Mouse (Mus musculus): ENCODE results near the gene Fat3. TPM values are rescaled to one million over a fixed set of nuclear protein-coding genes. Genes with fewer than 3 reads are reported as not detected.

Gene Fat3
- polyA plus RNA-seq, 1 experiment from 2014 or later: 10.2 TPM

- Histone ChIP-seq H3K4me3 (replicated peaks) (no peak overlapping the region), H3K4me1 (peaks cover 7% of the 10 kb centered on the region; the same call in 1 of the 2 replicates), H3K9me3 (replicated peaks) (no peaks in the 10 kb centered on the region), H3K4me2 (no peak overlapping the region), H3K9ac (replicated peaks) (no peak overlapping the region), H3K27ac (replicated peaks) (no peak overlapping the region), H3K27me3 (replicated peaks) (no peaks in the 10 kb centered on the region), H3K36me3 (no peaks in the 10 kb centered on the region)
- peak; percentile 11; the same call in 1 of the 2 replicates for ATAC-seq (ENCODE audit: low FRiP score)
- WGBS: 22% methylated on average over 3 of the region's 3 CpGs
Measured at GRCm38 (mm10) chr9:16153580-16153930, 347.5 kb downstream of the Fat3 start.

- H3K4me1 ChIP-seq: peaks cover 7% of the 10 kb centered on the region; the same call in 1 of the 2 replicates
- ATAC-seq (ENCODE audit: low FRiP score): peak; percentile 8; the same call in 1 of the 2 replicates
Measured at GRCm38 (mm10) chr9:16152756-16153579, 348.1 kb downstream of the Fat3 start.

GRCm38 (mm10) chr9:16150046-16150445 is 351.0 kb downstream of the Fat3 start:
- Histone ChIP-seq H3K4me2 (no peak overlapping the region), H3K27ac (replicated peaks) (no peak overlapping the region), H3K27me3 (replicated peaks) (no peaks in the 10 kb centered on the region), H3K9ac (replicated peaks) (no peak overlapping the region), H3K4me1 (peaks cover 7% of the 10 kb centered on the region; the same call in 1 of the 2 replicates), H3K4me3 (replicated peaks) (no peak overlapping the region), H3K9me3 (replicated peaks) (no peaks in the 10 kb centered on the region), H3K36me3 (no peaks in the 10 kb centered on the region)
- ATAC-seq (ENCODE audit: low FRiP score): no peak

More at GRCm38 (mm10) chr9:16152756-16153579, 348.1 kb downstream of the Fat3 start:
- no peak overlapping the region for H3K27ac ChIP-seq (replicated peaks)
- no peak overlapping the region for H3K4me3 ChIP-seq (replicated peaks)
- no peak overlapping the region for H3K4me2 ChIP-seq
- no peaks in the 10 kb centered on the region for H3K36me3 ChIP-seq
- no peak overlapping the region for H3K9ac ChIP-seq (replicated peaks)
- 28% methylated on average over 4 of the region's 4 CpGs for WGBS
- no peaks in the 10 kb centered on the region for H3K27me3 ChIP-seq (replicated peaks)
- no peaks in the 10 kb centered on the region for H3K9me3 ChIP-seq (replicated peaks)

GRCm38 (mm10) chr9:16147735-16148134 is 353.4 kb downstream of the Fat3 start:
- Histone ChIP-seq H3K4me3 (replicated peaks) (no peak overlapping the region), H3K27me3 (replicated peaks) (no peaks in the 10 kb centered on the region), H3K27ac (replicated peaks) (no peak overlapping the region), H3K9me3 (replicated peaks) (no peaks in the 10 kb centered on the region), H3K9ac (replicated peaks) (no peak overlapping the region), H3K4me1 (0 out of 2 replicates have a peak, but pooled peaks cover 2% of the 10 kb centered on the region), H3K4me2 (no peak overlapping the region), H3K36me3 (no peaks in the 10 kb centered on the region)
- WGBS: 14% methylated on average over 1 of the region's 1 CpGs
- ATAC-seq (ENCODE audit: low FRiP score): peak; percentile 56

- 0 out of 2 replicates have a peak, but pooled peaks cover 2% of the 10 kb centered on the region for H3K4me1 ChIP-seq
- H3K36me3 ChIP-seq: no peaks in the 10 kb centered on the region
- no peak overlapping the region for H3K9ac ChIP-seq (replicated peaks)
- 41% methylated on average over 3 of the region's 3 CpGs for WGBS
- no peak overlapping the region for H3K4me3 ChIP-seq (replicated peaks)
- no peak overlapping the region for H3K27ac ChIP-seq (replicated peaks)
- no peak overlapping the region for H3K4me2 ChIP-seq
- H3K27me3 ChIP-seq (replicated peaks): no peaks in the 10 kb centered on the region
- H3K9me3 ChIP-seq (replicated peaks): no peaks in the 10 kb centered on the region
- ATAC-seq (ENCODE audit: low FRiP score): no peak
Measured at GRCm38 (mm10) chr9:16144684-16145083, 356.4 kb downstream of the Fat3 start.

- Histone ChIP-seq H3K4me2 (no peak overlapping the region), H3K9me3 (replicated peaks) (no peaks in the 10 kb centered on the region), H3K4me3 (replicated peaks) (no peak overlapping the region), H3K27ac (replicated peaks) (no peak overlapping the region), H3K9ac (replicated peaks) (no peak overlapping the region), H3K36me3 (no peaks in the 10 kb centered on the region), H3K27me3 (replicated peaks) (no peaks in the 10 kb centered on the region), H3K4me1 (peaks cover 16% of the 10 kb centered on the region; the same call in 1 of the 2 replicates)
- WGBS: 21% methylated on average over 6 of the region's 6 CpGs
- ATAC-seq (ENCODE audit: low FRiP score): peak; percentile 71; the same call in 1 of the 2 replicates
Measured at GRCm38 (mm10) chr9:16139300-16139699, 361.8 kb downstream of the Fat3 start.

- Histone ChIP-seq H3K9ac (replicated peaks) (no peak overlapping the region), H3K4me3 (replicated peaks) (no peak overlapping the region), H3K36me3 (no peaks in the 10 kb centered on the region), H3K4me2 (no peak overlapping the region), H3K27ac (replicated peaks) (no peak overlapping the region), H3K9me3 (replicated peaks) (no peaks in the 10 kb centered on the region), H3K27me3 (replicated peaks) (no peaks in the 10 kb centered on the region), H3K4me1 (peaks cover 10% of the 10 kb centered on the region; the same call in 1 of the 2 replicates)
- 69% methylated on average over 2 of the region's 2 CpGs for WGBS
- ATAC-seq (ENCODE audit: low FRiP score): no peak
Measured at GRCm38 (mm10) chr9:16133098-16133497, 368.0 kb downstream of the Fat3 start.

- no peak overlapping the region for H3K27ac ChIP-seq (replicated peaks)
- H3K4me2 ChIP-seq: no peak overlapping the region
- peaks cover 9% of the 10 kb centered on the region; the same call in 1 of the 2 replicates for H3K4me1 ChIP-seq
- H3K9ac ChIP-seq (replicated peaks): no peak overlapping the region
- H3K9me3 ChIP-seq (replicated peaks): no peaks in the 10 kb centered on the region
- H3K27me3 ChIP-seq (replicated peaks): no peaks in the 10 kb centered on the region
- H3K36me3 ChIP-seq: no peaks in the 10 kb centered on the region
- 49% methylated on average over 1 of the region's 1 CpGs for WGBS
- ATAC-seq (ENCODE audit: low FRiP score): no peak
- no peak overlapping the region for H3K4me3 ChIP-seq (replicated peaks)
Measured at GRCm38 (mm10) chr9:16132594-16132993, 368.5 kb downstream of the Fat3 start.

- no peak overlapping the region for H3K27ac ChIP-seq (replicated peaks)
- 80% methylated on average over 5 of the region's 5 CpGs for WGBS
Measured at GRCm38 (mm10) chr9:16121756-16122155, 379.3 kb downstream of the Fat3 start.

GRCm38 (mm10) chr9:16114821-16115485 is 386.1 kb downstream of the Fat3 start:
- no peak overlapping the region for H3K4me3 ChIP-seq (replicated peaks)
- H3K4me2 ChIP-seq: no peak overlapping the region
- no peak overlapping the region for H3K27ac ChIP-seq (replicated peaks)
- no peak for ATAC-seq (ENCODE audit: low FRiP score)
- no peaks in the 10 kb centered on the region for H3K27me3 ChIP-seq (replicated peaks)
- H3K36me3 ChIP-seq: no peaks in the 10 kb centered on the region
- H3K4me1 ChIP-seq: peaks cover 4% of the 10 kb centered on the region; the same call in 1 of the 2 replicates
- no peaks in the 10 kb centered on the region for H3K9me3 ChIP-seq (replicated peaks)
- no peak overlapping the region for H3K9ac ChIP-seq (replicated peaks)
- 70% methylated on average over 7 of the region's 7 CpGs for WGBS

More at GRCm38 (mm10) chr9:16121756-16122155, 379.3 kb downstream of the Fat3 start:
- Histone ChIP-seq H3K27me3 (replicated peaks) (no peaks in the 10 kb centered on the region), H3K4me3 (replicated peaks) (no peak overlapping the region), H3K4me1 (0 out of 2 replicates have a peak, but pooled peaks cover 6% of the 10 kb centered on the region), H3K9me3 (replicated peaks) (no peaks in the 10 kb centered on the region), H3K9ac (replicated peaks) (no peak overlapping the region), H3K36me3 (no peaks in the 10 kb centered on the region), H3K4me2 (no peak overlapping the region)
- ATAC-seq (ENCODE audit: low FRiP score): no peak

- no peaks in the 10 kb centered on the region for H3K9me3 ChIP-seq (replicated peaks)
- H3K27ac ChIP-seq (replicated peaks): no peak overlapping the region
- no peak overlapping the region for H3K4me2 ChIP-seq
- peaks cover 4% of the 10 kb centered on the region; the same call in 1 of the 2 replicates for H3K4me1 ChIP-seq
- H3K27me3 ChIP-seq (replicated peaks): no peaks in the 10 kb centered on the region
- WGBS: 92% methylated on average over 4 of the region's 4 CpGs
- no peaks in the 10 kb centered on the region for H3K36me3 ChIP-seq
- no peak overlapping the region for H3K9ac ChIP-seq (replicated peaks)
- no peak for ATAC-seq (ENCODE audit: low FRiP score)
- H3K4me3 ChIP-seq (replicated peaks): no peak overlapping the region
Measured at GRCm38 (mm10) chr9:16113936-16114642, 387.0 kb downstream of the Fat3 start.

All from neural tube, embryonic 15.5 days (tissue).